Mouse (Mus musculus) myocyte (in vitro differentiated cells): ENCODE results near the gene Zfp184. TPM values are rescaled to one million over a fixed set of nuclear protein-coding genes. Genes with fewer than 3 reads are reported as not detected.
A peak's percentile ranks its signal among the peaks of the same experiment; 100 is the strongest.
"Not testable (repeated sequence)": the region's sequence is repeated elsewhere in the genome, so short reads cannot be mapped to it uniquely, and the experiment has no call there.

Source experiments
- H3K27me3 ChIP-seq: one replicate; pipeline ENCODE4 v1.6.1; 2011; ENCODE audit not compliant: control insufficient read depth, insufficient read depth, insufficient read length
- H3K36me3 ChIP-seq: one replicate; pipeline ENCODE4 v1.6.1; 2011; ENCODE audit not compliant: control insufficient read depth, insufficient read depth
- H3K4me2 ChIP-seq: one replicate; pipeline ENCODE4 v1.6.1; 2011; ENCODE audit warnings: low read depth, control low read depth
- H3K4me3 ChIP-seq: one replicate; pipeline ENCODE4 v1.5.1; 2011; ENCODE audit warnings: mild to moderate bottlenecking, control low read depth, moderate library complexity
- H3K79me2 ChIP-seq: one replicate; pipeline ENCODE4 v1.6.1; 2011; ENCODE audit not compliant: control insufficient read depth, insufficient read depth
- H3ac ChIP-seq: one replicate; pipeline ENCODE4 v1.6.1; 2011; ENCODE audit not compliant: control insufficient read depth, insufficient read length
- CEBPB ChIP-seq: IDR thresholded peaks from 2 replicates; pipeline ENCODE4 v1.6.1; 2011; ENCODE audit warnings: mild to moderate bottlenecking, moderate library complexity; ENCODE audit not compliant: poor library complexity, insufficient read depth, severe bottlenecking
- E2F4 ChIP-seq: IDR thresholded peaks from one replicate; pipeline ENCODE4 v1.6.1; 2011; ENCODE audit warnings: mild to moderate bottlenecking, control low read depth, moderate library complexity; ENCODE audit not compliant: insufficient read depth
- MAX ChIP-seq: IDR thresholded peaks from one replicate; pipeline ENCODE4 v1.6.1; 2011; ENCODE audit warnings: low read depth, mild to moderate bottlenecking, control low read depth
- MYOD1 ChIP-seq, 3 experiments: IDR thresholded peaks; one replicate each; pipeline ENCODE4 v1.6.1; 2011; ENCODE audit warnings: control low read depth in 2 of 3, low read depth in 2 of 3, mild to moderate bottlenecking in 2 of 3, moderate library complexity in 1 of 3; ENCODE audit not compliant: insufficient read length in 2 of 3, control insufficient read depth in 1 of 3
- MYOG ChIP-seq, 3 experiments: IDR thresholded peaks; one replicate each; pipeline ENCODE4 v1.6.1; 2011; ENCODE audit warnings: control low read depth in 2 of 3, low read depth in 2 of 3, mild to moderate bottlenecking in 2 of 3; ENCODE audit not compliant: insufficient read length in 2 of 3, control insufficient read depth in 1 of 3, insufficient read depth in 1 of 3
- POLR2A ChIP-seq: IDR thresholded peaks from one replicate; pipeline ENCODE4 v1.6.1; 2011; ENCODE audit warnings: low read depth, mild to moderate bottlenecking, control low read depth, moderate library complexity; ENCODE audit not compliant: insufficient read length
- POLR2AphosphoS2 ChIP-seq: IDR thresholded peaks from one replicate; pipeline ENCODE4 v1.6.1; 2011; ENCODE audit warnings: low read depth, control low read depth; ENCODE audit not compliant: insufficient read length
- REST ChIP-seq: IDR thresholded peaks from one replicate; pipeline ENCODE4 v1.6.1; 2011; ENCODE audit warnings: mild to moderate bottlenecking, control low read depth, moderate library complexity; ENCODE audit not compliant: insufficient read depth, insufficient read length
- SRF ChIP-seq: IDR thresholded peaks from one replicate; pipeline ENCODE4 v1.6.1; 2011; ENCODE audit warnings: low read depth; ENCODE audit not compliant: control insufficient read depth, insufficient read length
- TCF12 ChIP-seq: IDR thresholded peaks from one replicate; pipeline ENCODE4 v1.6.1; 2011; ENCODE audit warnings: mild to moderate bottlenecking, control low read depth; ENCODE audit not compliant: poor library complexity, insufficient read depth, severe bottlenecking
- TCF3 ChIP-seq: IDR thresholded peaks from one replicate; pipeline ENCODE4 v1.6.1; 2011; ENCODE audit warnings: low read depth, control low read depth; ENCODE audit not compliant: insufficient read length
- USF1 ChIP-seq: IDR thresholded peaks from one replicate; pipeline ENCODE4 v1.6.1; 2011; ENCODE audit warnings: low read depth, mild to moderate bottlenecking, control low read depth, moderate library complexity
- polyA plus RNA-seq: library from polyadenylated mRNA; unstranded; fragments of >200 nt; fragmentation: generic; extraction: Trizol; gene quantifications from one replicate; pipeline ENCODE4 v1.2.1, GENCODE M21; 2012; ENCODE audit warnings: missing spikeins

Zfp184 gene
- polyA plus RNA-seq, 1 experiment, result 0.89 TPM

DNA sequence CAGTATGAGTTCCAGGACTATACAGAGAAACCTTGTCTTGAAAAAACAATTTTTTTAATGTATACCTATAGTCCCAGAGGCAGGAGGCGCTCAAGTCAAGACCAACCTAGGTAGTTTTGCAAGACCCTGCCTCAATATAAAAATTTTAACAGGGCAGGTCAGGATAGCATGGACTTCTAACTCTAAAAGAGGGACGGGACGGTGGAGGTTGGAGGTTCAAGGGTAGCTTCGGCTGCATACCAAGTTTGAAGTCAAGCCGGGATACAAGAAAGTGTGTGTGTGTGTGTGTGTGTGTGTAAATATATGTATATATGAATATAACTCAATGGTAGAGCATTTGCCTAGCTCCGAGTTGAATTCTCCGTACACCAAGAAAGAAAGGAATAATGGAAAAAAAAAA is 38.6 kb upstream of the Zfp184 start:
- Histone ChIP-seq H3K4me3 (no peak overlapping the region), H3K36me3 (no peaks in the 10 kb centered on the region), H3K4me2 (no peak overlapping the region), H3K27me3 (no peaks in the 10 kb centered on the region), H3ac (no peak overlapping the region), H3K79me2 (no peaks in the 10 kb centered on the region)
- TF ChIP-seq POLR2AphosphoS2, result no peak
- TF ChIP-seq POLR2A, result no peak
- no peak for TF ChIP-seq TCF3
- no peak for TF ChIP-seq MYOD1 (IDR thresholded peaks at IDR 0.05; ENCODE audit: control insufficient read depth in 1 of 3, insufficient read length in 2 of 3, low read depth in 2 of 3)
- TF ChIP-seq CEBPB, result no peak
- no peak for TF ChIP-seq USF1
- no peak for TF ChIP-seq MAX
- TF ChIP-seq SRF, result no peak

- H3K4me2 ChIP-seq, result peak overlapping the region; percentile 58
- no peak for TF ChIP-seq MYOD1 (IDR thresholded peaks at IDR 0.05; ENCODE audit: control insufficient read depth in 1 of 3, insufficient read length in 2 of 3, low read depth in 2 of 3)
- TF ChIP-seq E2F4, result no peak
- no peak for TF ChIP-seq MYOG (IDR thresholded peaks at IDR 0.05; ENCODE audit: control insufficient read depth in 1 of 3, insufficient read depth in 1 of 3, insufficient read length in 2 of 3, low read depth in 2 of 3)
- TF ChIP-seq REST, result no peak
- TF ChIP-seq CEBPB, result no peak
- peak; percentile 38 for TF ChIP-seq SRF
- no peak for TF ChIP-seq POLR2A
- H3K27me3 ChIP-seq, result no peaks in the 10 kb centered on the region
- no peak overlapping the region for H3ac ChIP-seq
- H3K4me3 ChIP-seq, result no peak overlapping the region
- H3K79me2 ChIP-seq, result no peaks in the 10 kb centered on the region
- no peaks in the 10 kb centered on the region for H3K36me3 ChIP-seq
Measured at GRCm38 (mm10) chr13:21906946-21907806, 37.7 kb upstream of the Zfp184 start.

- H3K4me2 ChIP-seq, result peak overlapping the region; percentile 58
- not testable (repeated sequence) for H3K79me2 ChIP-seq, H3ac ChIP-seq, H3K4me3 ChIP-seq, H3K36me3 ChIP-seq, H3K27me3 ChIP-seq
Measured at GRCm38 (mm10) chr13:21907807-21908155, 37.1 kb upstream of the Zfp184 start.

GRCm38 (mm10) chr13:21910735-21911134 is 34.2 kb upstream of the Zfp184 start:
- Histone ChIP-seq H3K79me2 (no peaks in the 10 kb centered on the region), H3ac (no peak overlapping the region), H3K4me2 (peak overlapping the region; percentile 71), H3K36me3 (no peaks in the 10 kb centered on the region), H3K4me3 (peak overlapping the region; percentile 13), H3K27me3 (no peaks in the 10 kb centered on the region)
- TF ChIP-seq POLR2AphosphoS2, result no peak
- no peak for TF ChIP-seq MAX
- TF ChIP-seq POLR2A, result no peak
- no peak for TF ChIP-seq USF1
- no peak for TF ChIP-seq REST
- TF ChIP-seq TCF12, result no peak
- TF ChIP-seq MYOG (IDR thresholded peaks at IDR 0.05; ENCODE audit: control insufficient read depth in 1 of 3, insufficient read depth in 1 of 3, insufficient read length in 2 of 3, low read depth in 2 of 3), result no peak
- TF ChIP-seq MYOD1 (IDR thresholded peaks at IDR 0.05; ENCODE audit: control insufficient read depth in 1 of 3, insufficient read length in 2 of 3, low read depth in 2 of 3), result no peak
- TF ChIP-seq SRF, result no peak
- TF ChIP-seq CEBPB, result no peak

DNA sequence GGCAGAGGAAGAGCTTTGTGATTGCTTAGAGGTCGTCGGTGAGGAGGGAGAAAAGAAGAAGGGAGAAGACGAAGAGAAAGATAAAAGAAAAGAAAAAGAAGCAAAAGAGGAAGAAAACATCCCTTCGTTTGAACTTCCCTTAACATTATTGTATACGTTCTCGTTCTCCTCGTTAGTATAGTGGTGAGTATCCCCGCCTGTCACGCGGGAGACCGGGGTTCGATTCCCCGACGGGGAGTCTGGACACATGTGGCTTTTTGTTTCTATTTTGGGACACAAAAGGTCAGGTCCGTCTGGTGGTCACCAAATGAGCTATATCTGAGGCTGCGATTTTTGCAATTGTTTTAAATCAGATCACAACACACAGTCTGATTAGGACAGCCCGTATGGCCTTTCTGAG is 33.7 kb upstream of the Zfp184 start:
- H3K4me3 ChIP-seq, result peak overlapping the region; percentile 13
- H3K27me3 ChIP-seq, result no peaks in the 10 kb centered on the region
- no peaks in the 10 kb centered on the region for H3K79me2 ChIP-seq
- no peak for TF ChIP-seq TCF12
- no peak for TF ChIP-seq POLR2AphosphoS2
- no peak for TF ChIP-seq E2F4
- H3K36me3 ChIP-seq, result no peaks in the 10 kb centered on the region
- H3ac ChIP-seq, result no peak overlapping the region
- H3K4me2 ChIP-seq, result peak overlapping the region; percentile 71

DNA sequence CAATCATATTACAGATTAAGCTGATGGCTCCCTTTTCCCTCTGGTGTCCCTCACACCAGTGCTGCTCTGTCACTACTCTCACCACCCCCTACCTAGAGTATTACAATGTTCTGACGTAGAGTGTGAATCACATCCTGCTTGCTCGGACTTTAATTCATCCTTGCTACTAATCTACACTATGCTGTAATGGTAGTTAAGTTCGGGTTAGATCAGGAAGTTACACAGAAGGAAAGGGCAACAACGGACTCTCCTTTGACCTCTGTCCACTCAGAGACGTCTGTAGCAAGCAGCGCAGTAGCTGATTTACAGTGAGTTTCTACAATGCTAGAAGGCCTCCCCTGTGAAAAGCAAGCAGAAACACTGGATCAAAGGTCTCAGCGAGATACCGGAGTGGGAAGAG is 31.0 kb upstream of the Zfp184 start:
- H3K79me2 ChIP-seq, result no peaks in the 10 kb centered on the region
- peak overlapping the region; percentile 52 for H3ac ChIP-seq
- H3K4me3 ChIP-seq, result peak overlapping the region; percentile 25
- peak overlapping the region; percentile 77 for H3K4me2 ChIP-seq
- TF ChIP-seq POLR2AphosphoS2 (no peak), USF1 (no peak), POLR2A (no peak), MAX (no peak), E2F4 (no peak), TCF12 (no peak), SRF (no peak), CEBPB (no peak), TCF3 (no peak), MYOG (IDR thresholded peaks at IDR 0.05; ENCODE audit: control insufficient read depth in 1 of 3, insufficient read depth in 1 of 3, insufficient read length in 2 of 3, low read depth in 2 of 3) (no peak), REST (no peak), MYOD1 (IDR thresholded peaks at IDR 0.05; ENCODE audit: control insufficient read depth in 1 of 3, insufficient read length in 2 of 3, low read depth in 2 of 3) (no peak)
- H3K36me3 ChIP-seq, result no peaks in the 10 kb centered on the region
- H3K27me3 ChIP-seq, result no peaks in the 10 kb centered on the region
